Mouse (Mus musculus): ENCODE measurements around the gene Rab3il1. TPM values are rescaled to one million over a fixed set of nuclear protein-coding genes. Genes with fewer than 3 reads are reported as not detected.

Gene Rab3il1
- total RNA-seq, 2 experiments from 2014 or later: 9.6 to 10.2 TPM

- DNase-seq (ENCODE audit: low spot score in 2 of 2): peak; percentile 97
Observed at GRCm38 (mm10) chr19:9982151-9982851, 19.2 kb upstream of the Rab3il1 start.

GRCm38 (mm10) chr19:9982852-9983542, 18.5 kb upstream of the Rab3il1 start:
- DNase-seq (ENCODE audit: low spot score in 2 of 2): peak; percentile 43 to 60

- DNase-seq (ENCODE audit: low spot score in 2 of 2): no peak
Observed at GRCm38 (mm10) chr19:9984111-9985055, 17.1 kb upstream of the Rab3il1 start.

GRCm38 (mm10) chr19:9985190-9985899, 16.1 kb upstream of the Rab3il1 start:
- DNase-seq (ENCODE audit: low spot score in 2 of 2): no peak

- no peak for DNase-seq (ENCODE audit: low spot score in 2 of 2)
Observed at GRCm38 (mm10) chr19:9985900-9986421, 15.5 kb upstream of the Rab3il1 start.

GRCm38 (mm10) chr19:9987192-9987591, 14.3 kb upstream of the Rab3il1 start:
- DNase-seq (ENCODE audit: low spot score in 2 of 2): no peak

- DNase-seq (ENCODE audit: low spot score in 2 of 2): no peak
Observed at GRCm38 (mm10) chr19:9987593-9987992, 13.9 kb upstream of the Rab3il1 start.

GRCm38 (mm10) chr19:9989171-9989883, 12.1 kb upstream of the Rab3il1 start:
- DNase-seq (ENCODE audit: low spot score in 2 of 2): no peak

GRCm38 (mm10) chr19:9989884-9990256, 11.6 kb upstream of the Rab3il1 start:
- no peak for DNase-seq (ENCODE audit: low spot score in 2 of 2)

GRCm38 (mm10) chr19:9991304-9991703, 10.2 kb upstream of the Rab3il1 start:
- DNase-seq (ENCODE audit: low spot score in 2 of 2): peak; percentile 86 to 89

- DNase-seq (ENCODE audit: low spot score in 2 of 2): no peak
Observed at GRCm38 (mm10) chr19:9992011-9992958, 9.2 kb upstream of the Rab3il1 start.

- peak; percentile 73 to 82 for DNase-seq (ENCODE audit: low spot score in 2 of 2)
Observed at GRCm38 (mm10) chr19:9993036-9993656, 8.3 kb upstream of the Rab3il1 start.

- no peak for DNase-seq (ENCODE audit: low spot score in 2 of 2)
Observed at GRCm38 (mm10) chr19:9997204-9998062, 4.0 kb upstream of the Rab3il1 start.

- no peak for DNase-seq (ENCODE audit: low spot score in 2 of 2)
Observed at GRCm38 (mm10) chr19:9998063-9998416, 3.4 kb upstream of the Rab3il1 start.

GRCm38 (mm10) chr19:9998736-9999486, 2.6 kb upstream of the Rab3il1 start:
- no peak for DNase-seq (ENCODE audit: low spot score in 2 of 2)

GRCm38 (mm10) chr19:10000330-10000729, 1.1 kb upstream of the Rab3il1 start:
- DNase-seq (ENCODE audit: low spot score in 2 of 2): no peak

- DNase-seq (ENCODE audit: low spot score in 2 of 2): no peak
Observed at GRCm38 (mm10) chr19:10003696-10004095, 2.2 kb downstream of the Rab3il1 start.
